Mouse (Mus musculus): ENCODE results near the gene Prmt3. TPM values are rescaled to one million over a fixed set of nuclear protein-coding genes. Genes with fewer than 3 reads are reported as not detected.

Prmt3 gene
- polyA plus RNA-seq, 2 experiments = 35.6 to 50.4 TPM

DNA sequence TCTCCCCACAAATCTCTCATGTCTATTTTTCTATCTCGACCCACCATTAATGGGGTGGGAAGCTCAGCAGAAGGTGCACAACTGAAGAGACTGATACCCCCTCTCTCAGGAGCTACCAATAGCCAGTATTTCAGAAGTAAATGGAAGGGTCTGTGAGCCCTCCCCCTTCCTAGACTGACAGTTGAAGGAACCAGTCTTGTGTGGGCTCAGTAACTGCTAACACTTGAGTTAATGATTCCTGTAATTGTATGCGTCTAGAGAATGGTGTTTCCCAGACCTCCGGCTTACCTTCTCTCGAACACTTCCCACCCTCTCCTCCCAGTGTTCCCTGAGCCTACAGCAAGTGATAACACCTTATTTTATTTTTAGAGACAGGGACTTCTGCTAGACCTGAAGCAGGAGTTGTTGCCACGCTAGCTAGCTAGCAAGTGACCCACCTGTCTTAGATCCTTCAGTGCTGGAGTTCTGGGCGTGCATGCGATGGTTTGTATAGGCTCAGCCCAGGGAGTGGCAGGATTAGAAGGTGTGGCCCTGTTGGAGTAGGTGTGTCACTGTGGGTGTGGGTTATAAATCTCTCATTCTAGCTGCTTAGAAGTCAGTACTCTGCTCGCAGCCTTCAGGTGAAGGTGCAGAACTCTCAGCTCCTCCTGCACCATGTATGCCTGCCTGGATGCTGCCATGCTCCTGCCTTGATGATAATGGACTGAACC lies 102.0 kb downstream of the Prmt3 start:
- no peaks in the 10 kb centered on the region for H3K9me3 ChIP-seq (ENCODE audit: control insufficient read depth, low read length)
- H3K36me3 ChIP-seq (ENCODE audit: control insufficient read depth, insufficient read depth, low read length) = no peaks in the 10 kb centered on the region
- ATAC-seq (ENCODE audit: low FRiP score, low read depth) (no peak), DNase-seq (ENCODE audit: low spot score) (no peak)
- no peak overlapping the region for H3K27ac ChIP-seq (replicated peaks; ENCODE audit: low read depth, low read length)
- no peak overlapping the region for H3K4me3 ChIP-seq (replicated peaks; ENCODE audit: low read length)
- no peak for TF ChIP-seq POLR2A (IDR thresholded peaks at IDR 0.05; ENCODE audit: borderline replicate concordance, extremely low read depth, insufficient read depth, insufficient read length)
- WGBS = 71% methylated on average over 8 of the region's 8 CpGs
- H3K9ac ChIP-seq (ENCODE audit: low read depth, low read length, severe bottlenecking) = no peak overlapping the region
- H3K4me2 ChIP-seq (replicated peaks; ENCODE audit: low read depth, low read length, severe bottlenecking) = no peak overlapping the region
- peaks cover 3% of the 10 kb centered on the region; the same call in 1 of the 2 replicates for H3K4me1 ChIP-seq (ENCODE audit: control insufficient read depth, insufficient read depth, low read length)
- no peaks in the 10 kb centered on the region for H3K27me3 ChIP-seq (ENCODE audit: control insufficient read depth, insufficient read depth, low read length)

DNA sequence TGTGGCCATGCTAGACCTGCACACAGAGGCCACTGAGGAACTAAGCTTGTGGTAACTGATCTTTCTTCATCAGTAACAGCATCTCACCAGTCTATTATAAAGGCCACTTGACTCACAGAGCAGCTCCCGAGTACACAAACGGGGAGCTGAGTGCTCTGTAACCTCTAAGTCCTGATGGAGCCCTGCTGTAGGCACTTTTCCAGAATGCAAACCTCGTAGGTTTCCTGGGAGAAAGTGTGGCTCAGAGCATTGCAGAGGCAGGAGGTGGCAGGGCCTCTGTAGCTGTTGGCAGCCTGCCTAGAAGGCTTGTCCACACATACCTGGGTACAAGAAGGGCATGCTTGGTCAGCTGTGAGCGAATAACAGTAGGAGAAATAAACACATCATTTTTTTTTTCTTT lies 104.1 kb downstream of the Prmt3 start:
- ATAC-seq (ENCODE audit: low FRiP score, low read depth) (no peak), DNase-seq (ENCODE audit: low spot score) (no peak)
- no peaks in the 10 kb centered on the region for H3K27me3 ChIP-seq (ENCODE audit: control insufficient read depth, insufficient read depth, low read length)
- H3K4me3 ChIP-seq (replicated peaks; ENCODE audit: low read length) = no peak overlapping the region
- peaks cover 3% of the 10 kb centered on the region; the same call in 1 of the 2 replicates for H3K4me1 ChIP-seq (ENCODE audit: control insufficient read depth, insufficient read depth, low read length)
- TF ChIP-seq POLR2A (IDR thresholded peaks at IDR 0.05; ENCODE audit: borderline replicate concordance, extremely low read depth, insufficient read depth, insufficient read length) = no peak
- 0 out of 2 replicates have a peak overlapping the region, but pooled peaks have one; percentile 3 for H3K4me2 ChIP-seq (replicated peaks; ENCODE audit: low read depth, low read length, severe bottlenecking)
- WGBS = 20% methylated on average over 4 of the region's 4 CpGs
- H3K27ac ChIP-seq (replicated peaks; ENCODE audit: low read depth, low read length) = no peak overlapping the region
- no peak overlapping the region for H3K9ac ChIP-seq (ENCODE audit: low read depth, low read length, severe bottlenecking)
- no peaks in the 10 kb centered on the region for H3K36me3 ChIP-seq (ENCODE audit: control insufficient read depth, insufficient read depth, low read length)
- no peaks in the 10 kb centered on the region for H3K9me3 ChIP-seq (ENCODE audit: control insufficient read depth, low read length)

DNA sequence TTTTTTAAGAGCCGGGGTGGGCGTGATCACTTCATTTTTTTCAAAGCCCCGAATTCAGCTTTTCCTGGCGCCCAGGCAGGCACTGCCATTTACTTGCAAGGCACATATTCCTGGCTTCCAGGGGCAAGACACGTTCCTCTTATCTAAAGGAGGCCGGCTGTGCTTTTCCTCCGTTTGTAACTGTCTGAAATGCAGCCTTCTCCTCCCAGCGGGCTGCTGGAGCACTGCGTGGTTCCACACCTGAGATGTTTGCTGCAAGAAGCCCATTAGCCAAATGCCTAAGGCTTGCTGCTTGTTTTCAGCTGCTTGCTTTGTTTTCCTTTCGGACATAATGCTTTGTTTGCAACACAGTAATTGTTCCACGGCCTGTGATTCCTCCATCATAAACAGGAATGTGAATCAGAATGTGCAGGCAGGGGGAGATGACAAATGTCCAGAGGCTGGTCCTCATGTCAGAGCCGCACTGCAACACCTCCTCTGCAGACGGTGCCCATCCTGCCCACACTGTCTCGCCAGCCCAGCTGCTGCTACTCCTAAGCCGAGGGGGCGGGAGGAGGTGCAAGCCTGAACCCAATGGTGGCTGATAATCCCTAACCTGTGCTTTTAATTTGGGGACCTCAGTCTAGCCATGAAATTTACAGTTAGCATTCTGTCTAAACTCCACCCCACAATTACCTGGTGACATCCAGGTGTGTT lies 104.7 kb downstream of the Prmt3 start:
- Histone ChIP-seq H3K4me3 (replicated peaks; ENCODE audit: low read length) (no peak overlapping the region), H3K27ac (replicated peaks; ENCODE audit: low read depth, low read length) (no peak overlapping the region), H3K9ac (ENCODE audit: low read depth, low read length, severe bottlenecking) (no peak overlapping the region; the same call in 1 of the 2 replicates), H3K9me3 (ENCODE audit: control insufficient read depth, low read length) (no peaks in the 10 kb centered on the region), H3K36me3 (ENCODE audit: control insufficient read depth, insufficient read depth, low read length) (no peaks in the 10 kb centered on the region), H3K27me3 (ENCODE audit: control insufficient read depth, insufficient read depth, low read length) (no peaks in the 10 kb centered on the region), H3K4me2 (replicated peaks; ENCODE audit: low read depth, low read length, severe bottlenecking) (0 out of 2 replicates have a peak overlapping the region, but pooled peaks have one; percentile 3), H3K4me1 (ENCODE audit: control insufficient read depth, insufficient read depth, low read length) (peaks cover 3% of the 10 kb centered on the region; the same call in 1 of the 2 replicates)
- no peak for ATAC-seq (ENCODE audit: low FRiP score, low read depth)
- no peak for TF ChIP-seq POLR2A (IDR thresholded peaks at IDR 0.05; ENCODE audit: borderline replicate concordance, extremely low read depth, insufficient read depth, insufficient read length)
- DNase-seq (ENCODE audit: low spot score) = no peak
- 20% methylated on average over 16 of the region's 16 CpGs for WGBS

GRCm38 (mm10) chr7:49887776-49888390 lies 109.7 kb downstream of the Prmt3 start:
- Histone ChIP-seq H3K27ac (replicated peaks; ENCODE audit: low read depth, low read length) (no peak overlapping the region), H3K4me3 (replicated peaks; ENCODE audit: low read length) (no peak overlapping the region), H3K4me1 (ENCODE audit: control insufficient read depth, insufficient read depth, low read length) (no peaks in the 10 kb centered on the region), H3K27me3 (ENCODE audit: control insufficient read depth, insufficient read depth, low read length) (no peaks in the 10 kb centered on the region), H3K9ac (ENCODE audit: low read depth, low read length, severe bottlenecking) (no peak overlapping the region), H3K36me3 (ENCODE audit: control insufficient read depth, insufficient read depth, low read length) (no peaks in the 10 kb centered on the region), H3K9me3 (ENCODE audit: control insufficient read depth, low read length) (no peaks in the 10 kb centered on the region), H3K4me2 (replicated peaks; ENCODE audit: low read depth, low read length, severe bottlenecking) (no peak overlapping the region)
- TF ChIP-seq POLR2A (IDR thresholded peaks at IDR 0.05; ENCODE audit: borderline replicate concordance, extremely low read depth, insufficient read depth, insufficient read length) = no peak
- no peak for DNase-seq (ENCODE audit: low spot score)
- ATAC-seq (ENCODE audit: low FRiP score, low read depth) = no peak
- WGBS = 81% methylated on average over 2 of the region's 2 CpGs

DNA sequence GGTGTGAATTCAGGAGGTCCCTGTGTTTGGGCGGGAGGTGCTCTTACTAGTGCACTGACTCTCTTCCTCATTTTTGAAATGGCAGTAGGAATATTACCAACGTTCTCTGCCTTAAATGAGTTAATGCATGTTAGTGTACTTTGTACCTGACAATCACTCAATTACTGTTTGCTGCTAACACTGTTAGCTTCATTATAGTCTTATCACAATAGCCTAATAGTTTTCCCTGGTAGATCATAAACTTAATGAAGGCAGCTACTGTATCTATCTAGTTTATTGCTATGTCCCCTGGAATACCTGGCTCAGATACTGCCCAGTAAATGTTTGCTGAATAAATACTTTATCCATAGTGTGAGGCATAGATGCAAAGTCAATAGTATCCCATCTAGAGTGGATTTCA lies 116.6 kb downstream of the Prmt3 start:
- no peaks in the 10 kb centered on the region for H3K27me3 ChIP-seq (ENCODE audit: control insufficient read depth, insufficient read depth, low read length)
- ATAC-seq (ENCODE audit: low FRiP score, low read depth) (no peak), DNase-seq (ENCODE audit: low spot score) (no peak)
- H3K4me1 ChIP-seq (ENCODE audit: control insufficient read depth, insufficient read depth, low read length) = no peaks in the 10 kb centered on the region
- no peak overlapping the region for H3K4me2 ChIP-seq (replicated peaks; ENCODE audit: low read depth, low read length, severe bottlenecking)
- no peak for TF ChIP-seq POLR2A (IDR thresholded peaks at IDR 0.05; ENCODE audit: borderline replicate concordance, extremely low read depth, insufficient read depth, insufficient read length)
- no peak overlapping the region for H3K27ac ChIP-seq (replicated peaks; ENCODE audit: low read depth, low read length)
- H3K4me3 ChIP-seq (replicated peaks; ENCODE audit: low read length) = no peak overlapping the region
- no peak overlapping the region for H3K9ac ChIP-seq (ENCODE audit: low read depth, low read length, severe bottlenecking)
- WGBS = 59% methylated on average over 2 of the region's 2 CpGs
- no peaks in the 10 kb centered on the region for H3K36me3 ChIP-seq (ENCODE audit: control insufficient read depth, insufficient read depth, low read length)
- no peaks in the 10 kb centered on the region for H3K9me3 ChIP-seq (ENCODE audit: control insufficient read depth, low read length)
